Mouse (Mus musculus) layer of hippocampus, postnatal 10 days (tissue): Measurements from ENCODE around the gene Ndufa13. TPM values are rescaled to one million over a fixed set of nuclear protein-coding genes. Genes with fewer than 3 reads are reported as not detected.

Source experiments
- total RNA-seq, 2 experiments: library from RNA; stranded (reverse); gene quantifications; 2 replicates each; pipeline ENCODE4 v1.2.3; 2021

Gene Ndufa13
- total RNA-seq, 2 experiments from 2014 or later: 137 to 147 TPM

Other genes starting within 250 kb of the Ndufa13 start
- 1 to 10 TPM; 3.4 to 3.7 TPM for gene Zfp964, start 248.1 kb downstream of the Ndufa13 start, total RNA-seq
- 10 to 100 TPM; 17.1 to 20.0 TPM for gene Zfp869, start 191.8 kb downstream of the Ndufa13 start, total RNA-seq
- gene Zfp963, start 152.6 kb downstream of the Ndufa13 start, total RNA-seq: 1 to 10 TPM; 4.7 to 6.7 TPM
- gene Gm20422, start 127.7 kb downstream of the Ndufa13 start, total RNA-seq: under 1 TPM in 1 of 2 experiments, not detected in 1; 0.91 TPM
- gene Atp13a1, start 111.4 kb downstream of the Ndufa13 start, total RNA-seq: 10 to 100 TPM; 44.9 to 49.6 TPM
- gene Zfp866, start 111.4 kb downstream of the Ndufa13 start, total RNA-seq: 10 to 100 TPM; 30.8 to 32.6 TPM
- 10 to 100 TPM; 27.0 to 41.3 TPM for gene Gmip, start 93.9 kb downstream of the Ndufa13 start, total RNA-seq
- 1 to 10 TPM; 1.7 to 1.9 TPM for gene Lpar2, start 80.1 kb downstream of the Ndufa13 start, total RNA-seq
- 10 to 100 TPM; 18.8 to 25.4 TPM for gene Pbx4, start 70.1 kb downstream of the Ndufa13 start, total RNA-seq
- gene Cilp2, start 14.9 kb downstream of the Ndufa13 start, total RNA-seq: 1 to 10 TPM; 2.5 to 2.8 TPM
- under 1 TPM; 0.49 to 0.62 TPM for gene Tssk6, start 374 bp downstream of the Ndufa13 start, total RNA-seq
- gene Yjefn3, start 154 bp upstream of the Ndufa13 start, total RNA-seq: 10 to 100 TPM; 11.8 to 14.1 TPM
- gene Gatad2a, start 93.8 kb upstream of the Ndufa13 start, total RNA-seq: 10 to 100 TPM; 40.9 to 43.3 TPM
- 10 to 100 TPM; 73.4 to 74.8 TPM for gene Mau2, start 140.2 kb upstream of the Ndufa13 start, total RNA-seq
- 10 to 100 TPM; 50.0 to 54.7 TPM for gene Sugp1, start 140.3 kb upstream of the Ndufa13 start, total RNA-seq
- gene Tm6sf2, start 170.4 kb upstream of the Ndufa13 start, total RNA-seq: 1 to 10 TPM; 1.3 to 2.5 TPM
- 1 to 10 TPM; 6.8 to 7.7 TPM for gene Hapln4, start 180.9 kb upstream of the Ndufa13 start, total RNA-seq
- gene Ncan, start 218.3 kb upstream of the Ndufa13 start, total RNA-seq: 100 to 1,000 TPM; 575 to 578 TPM
- gene Nr2c2ap, start 228.8 kb upstream of the Ndufa13 start, total RNA-seq: 10 to 100 TPM; 36.1 to 41.7 TPM
- 10 to 100 TPM; 10.5 to 12.0 TPM for gene Rfxank, start 236.6 kb upstream of the Ndufa13 start, total RNA-seq
- 10 to 100 TPM; 39.9 to 46.5 TPM for gene Borcs8, start 236.9 kb upstream of the Ndufa13 start, total RNA-seq
- under 1 TPM; 0.57 to 0.67 TPM for gene Mef2b, start 237.2 kb upstream of the Ndufa13 start, total RNA-seq